Mouse (Mus musculus) retina, embryonic 14.5 days (tissue): ENCODE measurements around the gene Cdc42bpb.
A peak's percentile ranks its signal among the peaks of the same experiment; 100 is the strongest.

Experiments used
- DNase-seq: peaks from one replicate; pipeline ENCODE4 v3.0.0-alpha.2; 2015; ENCODE audit warnings: low spot score

The Cdc42bpb gene

GRCm38 (mm10) chr12:111283573-111283972 lies 93.9 kb downstream of the Cdc42bpb start:
- DNase-seq: no peak

GRCm38 (mm10) chr12:111276371-111276770 lies 101.1 kb downstream of the Cdc42bpb start:
- no peak for DNase-seq

- no peak for DNase-seq
Measured at GRCm38 (mm10) chr12:111275150-111275841, 102.2 kb downstream of the Cdc42bpb start.

- DNase-seq: no peak
Measured at GRCm38 (mm10) chr12:111274447-111275149, 102.9 kb downstream of the Cdc42bpb start.

- peak; percentile 42 for DNase-seq
Measured at GRCm38 (mm10) chr12:111274006-111274405, 103.5 kb downstream of the Cdc42bpb start.

- DNase-seq: peak; percentile 87
Measured at GRCm38 (mm10) chr12:111272420-111272819, 105.1 kb downstream of the Cdc42bpb start.

- DNase-seq: no peak
Measured at GRCm38 (mm10) chr12:111271966-111272365, 105.6 kb downstream of the Cdc42bpb start.

- no peak for DNase-seq
Measured at GRCm38 (mm10) chr12:111271406-111271805, 106.1 kb downstream of the Cdc42bpb start.

- no peak for DNase-seq
Measured at GRCm38 (mm10) chr12:111270629-111271277, 106.8 kb downstream of the Cdc42bpb start, which contains the start of gene Amn. Gene Amn (plus strand): TSS chr12:111271095.

GRCm38 (mm10) chr12:111267673-111268325 lies 109.7 kb downstream of the Cdc42bpb start:
- no peak for DNase-seq

- no peak for DNase-seq
Measured at GRCm38 (mm10) chr12:111266592-111266991, 110.9 kb downstream of the Cdc42bpb start.

GRCm38 (mm10) chr12:111265212-111265611 lies 112.3 kb downstream of the Cdc42bpb start:
- DNase-seq: no peak

GRCm38 (mm10) chr12:111263650-111264049 lies 113.9 kb downstream of the Cdc42bpb start:
- no peak for DNase-seq

- no peak for DNase-seq
Measured at GRCm38 (mm10) chr12:111251227-111251626, 126.3 kb downstream of the Cdc42bpb start.

- no peak for DNase-seq
Measured at GRCm38 (mm10) chr12:111250116-111250515, 127.4 kb downstream of the Cdc42bpb start.

- DNase-seq: no peak
Measured at GRCm38 (mm10) chr12:111249095-111249494, 128.4 kb downstream of the Cdc42bpb start.

- DNase-seq: no peak
Measured at GRCm38 (mm10) chr12:111246808-111247464, 130.6 kb downstream of the Cdc42bpb start.

GRCm38 (mm10) chr12:111245070-111245469 lies 132.4 kb downstream of the Cdc42bpb start:
- DNase-seq: no peak

GRCm38 (mm10) chr12:111243733-111244132 lies 133.8 kb downstream of the Cdc42bpb start:
- DNase-seq: no peak
